Mouse (Mus musculus) B cell, adult 62 days (primary cell): ENCODE data around the gene Rpl10l. TPM values are rescaled to one million over a fixed set of nuclear protein-coding genes. Genes with fewer than 3 reads are reported as not detected.

Experiments used
- total RNA-seq: library from RNA; stranded (reverse); gene quantifications from 4 replicates; pipeline ENCODE4 v1.2.4, GENCODE M21; 2023

Gene Rpl10l
- not detected in 4 replicates for total RNA-seq

DNA sequence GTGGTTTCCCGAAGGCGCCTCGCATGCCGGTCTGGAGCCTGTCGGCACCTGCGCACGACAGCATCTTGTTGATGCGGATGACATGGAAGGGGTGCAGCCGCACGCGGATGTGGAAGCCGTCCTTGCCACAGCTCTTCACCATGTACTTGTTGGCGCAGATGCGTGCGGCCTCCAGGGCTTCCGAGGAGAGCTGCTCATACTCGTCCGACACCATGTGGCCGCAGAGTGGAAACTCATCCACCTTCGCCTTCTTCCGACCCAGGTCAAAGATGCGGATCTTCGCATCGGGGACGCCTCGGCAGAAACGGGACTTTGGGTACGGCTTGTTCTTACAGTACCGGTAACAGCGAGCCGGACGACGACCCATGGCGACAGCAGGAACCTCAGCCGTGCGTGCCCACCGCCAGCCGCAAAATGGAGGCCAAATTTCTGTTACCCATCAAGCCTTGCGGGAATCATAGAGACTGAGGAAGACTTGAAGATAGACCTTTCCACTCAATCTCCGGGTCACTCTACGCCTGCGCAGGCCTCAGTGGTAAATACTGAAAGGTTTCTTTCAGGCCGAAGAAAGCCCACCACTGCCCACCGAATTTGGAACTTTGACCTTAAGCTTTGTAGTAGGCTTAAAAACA, at the start of gene Rpl10l:
Rpl10l (minus strand) TSS at position 411 of the 632 bp plus-strand sequence.

